Mouse (Mus musculus) stomach, postnatal 0 days (tissue): ENCODE results near the gene Casq1. TPM values are rescaled to one million over a fixed set of nuclear protein-coding genes. Genes with fewer than 3 reads are reported as not detected.

Experiments
- ATAC-seq: fragments of 200-750 bp; cut with Nextera tagmentation; 2 replicates; pipeline ENCODE4 v1.8.0; 2017; ENCODE audit not compliant: low FRiP score, low TSS enrichment
- DNase-seq: peaks from one replicate; pipeline ENCODE4 v3.0.0-alpha.2; 2016; ENCODE audit warnings: low spot score
- H3K27ac ChIP-seq: fragments of 300-500 bp; sonication (generic); replicated peaks from 2 replicates; pipeline ENCODE4 v1.5.1; 2014; ENCODE audit warnings: mild to moderate bottlenecking, control low read depth
- H3K27me3 ChIP-seq: fragments of 300-500 bp; sonication (generic); 2 replicates; pipeline ENCODE4 v1.6.1; 2014; ENCODE audit warnings: low read length; ENCODE audit not compliant: control insufficient read depth, insufficient read depth
- H3K36me3 ChIP-seq: fragments of 300-500 bp; sonication (generic); 2 replicates; pipeline ENCODE4 v1.6.1; 2014; ENCODE audit warnings: low read length, mixed read lengths; ENCODE audit not compliant: control insufficient read depth, insufficient read depth
- H3K4me1 ChIP-seq: fragments of 300-500 bp; sonication (generic); replicated peaks from 2 replicates; pipeline ENCODE4 v1.6.1; 2014; ENCODE audit warnings: antibody characterized with exemption; ENCODE audit not compliant: control insufficient read depth, insufficient read depth
- H3K4me2 ChIP-seq: fragments of 300-500 bp; sonication (generic); replicated peaks from 2 replicates; pipeline ENCODE4 v1.6.1; 2014; ENCODE audit warnings: low read depth, mild to moderate bottlenecking, control low read depth, moderate library complexity
- H3K4me3 ChIP-seq: fragments of 300-500 bp; sonication (generic); 2 replicates; pipeline ENCODE4 v1.5.1; 2014; ENCODE audit warnings: low read depth, low read length, control low read depth
- H3K9ac ChIP-seq: fragments of 300-500 bp; sonication (generic); 2 replicates; pipeline ENCODE4 v1.6.1; 2014; ENCODE audit warnings: mild to moderate bottlenecking, low read length, control low read depth, mixed read lengths
- H3K9me3 ChIP-seq: fragments of 300-500 bp; sonication (generic); 2 replicates; pipeline ENCODE4 v1.6.1; 2016; ENCODE audit warnings: low read length; ENCODE audit not compliant: control insufficient read depth
- CTCF ChIP-seq: IDR thresholded peaks from 2 replicates; pipeline ENCODE4 v1.5.1; 2016; ENCODE audit warnings: antibody characterized with exemption, low read depth, mild to moderate bottlenecking, moderate library complexity
- EP300 ChIP-seq: optimal IDR thresholded peaks from 2 replicates; pipeline ENCODE3; 2016; ENCODE audit warnings: antibody characterized with exemption
- WGBS: fragments of 180-500 bp; shearing (Covaris S2); extraction: QIAGEN DNeasy Blood & Tissue Kit; methylation state at CpG from one replicate; pipeline ENCODE4 v1.1.7; 2014; 5-methylcytosine and 5-hydroxymethylcytosine counted together
- polyA plus RNA-seq: library from polyadenylated mRNA; unstranded; fragments of >200 nt; fragmentation: Nextera tagmentation; extraction: Ambion mirVana; gene quantifications from 2 replicates; pipeline ENCODE4 v1.2.1, GENCODE M21; 2015

Gene Casq1
- polyA plus RNA-seq, 1 experiment from 2014 or later = 9.8 TPM

- 94% methylated on average over 21 of the region's 21 CpGs for WGBS
- Histone ChIP-seq H3K9ac (no peak overlapping the region), H3K27me3 (no peaks in the 10 kb centered on the region), H3K4me1 (no peaks in the 10 kb centered on the region), H3K4me2 (no peak overlapping the region), H3K4me3 (no peak overlapping the region), H3K36me3 (peaks cover 42% of the 10 kb centered on the region), H3K27ac (no peak overlapping the region), H3K9me3 (no peaks in the 10 kb centered on the region)
- DNase-seq = no peak
- ATAC-seq = no peak
- TF ChIP-seq EP300 = no peak
- no peak for TF ChIP-seq CTCF
These were observed 47.3 kb downstream of the Casq1 start for GRCm38 (mm10) chr1:172172381-172172780.

DNA sequence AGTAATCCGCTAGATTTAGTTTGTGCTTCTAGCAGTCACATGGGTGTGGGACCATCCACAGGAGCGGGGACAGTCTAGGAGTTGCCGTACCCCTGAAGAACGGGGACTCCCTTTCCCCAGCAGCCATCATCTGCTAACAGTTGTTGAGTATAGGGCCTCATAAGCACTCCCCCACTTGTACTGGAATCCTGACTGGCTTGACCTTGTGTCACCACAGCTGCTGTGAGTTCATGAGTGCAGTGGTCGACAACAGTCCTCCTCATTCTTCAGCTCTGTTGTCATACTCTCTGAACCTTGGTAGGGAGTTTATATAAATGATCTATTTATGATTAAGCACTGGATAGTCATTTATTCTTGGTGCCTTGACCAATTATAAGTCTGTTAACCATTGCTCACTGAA, 49.9 kb downstream of the Casq1 start:
- ATAC-seq (no peak), DNase-seq (no peak)
- H3K36me3 ChIP-seq = peaks cover 41% of the 10 kb centered on the region
- TF ChIP-seq EP300 (no peak), CTCF (no peak)
- no peak overlapping the region for H3K4me2 ChIP-seq
- H3K4me3 ChIP-seq = no peak overlapping the region
- no peak overlapping the region for H3K27ac ChIP-seq
- no peaks in the 10 kb centered on the region for H3K9me3 ChIP-seq
- no peaks in the 10 kb centered on the region for H3K27me3 ChIP-seq
- H3K9ac ChIP-seq = no peak overlapping the region
- no peaks in the 10 kb centered on the region for H3K4me1 ChIP-seq
- WGBS = 96% methylated on average over 5 of the region's 5 CpGs

- Histone ChIP-seq H3K27ac (no peak overlapping the region), H3K9me3 (no peaks in the 10 kb centered on the region), H3K9ac (no peak overlapping the region), H3K27me3 (no peaks in the 10 kb centered on the region), H3K4me2 (no peak overlapping the region), H3K36me3 (peaks cover 34% of the 10 kb centered on the region), H3K4me3 (no peak overlapping the region), H3K4me1 (no peaks in the 10 kb centered on the region)
- TF ChIP-seq CTCF (no peak), EP300 (no peak)
- DNase-seq = no peak
- ATAC-seq = no peak
- WGBS = 91% methylated on average over 5 of the region's 5 CpGs
These were observed 51.8 kb downstream of the Casq1 start for GRCm38 (mm10) chr1:172167911-172168310.

DNA sequence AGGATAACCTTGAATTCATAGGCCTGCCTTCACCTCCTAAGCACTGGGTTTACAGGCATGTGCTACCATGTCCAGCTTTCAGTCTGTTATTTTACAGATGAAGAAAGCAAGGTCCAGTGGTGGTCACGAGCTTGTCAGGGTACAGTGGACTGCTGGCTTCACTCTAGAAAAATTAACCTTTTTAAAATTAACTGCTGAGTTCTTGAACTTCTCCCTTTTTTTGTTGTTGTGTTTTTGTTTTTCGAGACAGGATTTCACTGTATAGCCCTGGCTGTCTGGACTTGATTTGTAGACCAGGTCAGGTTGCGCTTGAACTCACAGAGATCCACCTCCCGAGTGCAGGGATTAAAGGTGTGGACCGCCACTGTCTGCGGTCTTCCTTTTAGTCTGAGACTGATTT, 56.7 kb downstream of the Casq1 start:
- DNase-seq (no peak), ATAC-seq (no peak)
- WGBS = 84% methylated on average over 6 of the region's 6 CpGs

GRCm38 (mm10) chr1:172162009-172162408, 57.7 kb downstream of the Casq1 start:
- TF ChIP-seq CTCF (peak; percentile 75), EP300 (no peak)
- 83% methylated on average over 1 of the region's 1 CpGs for WGBS
- Histone ChIP-seq H3K4me1 (no peaks in the 10 kb centered on the region), H3K9ac (no peak overlapping the region), H3K4me2 (no peak overlapping the region), H3K27ac (no peak overlapping the region), H3K4me3 (no peak overlapping the region), H3K9me3 (no peaks in the 10 kb centered on the region), H3K36me3 (peaks cover 7% of the 10 kb centered on the region), H3K27me3 (no peaks in the 10 kb centered on the region)
- ATAC-seq (no peak), DNase-seq (no peak)

More for the DNA sequence above, 56.7 kb downstream of the Casq1 start:
- no peak overlapping the region for H3K4me2 ChIP-seq
- no peak overlapping the region for H3K4me3 ChIP-seq
- H3K27ac ChIP-seq = no peak overlapping the region
- TF ChIP-seq EP300 = no peak
- no peak for TF ChIP-seq CTCF
- H3K9ac ChIP-seq = no peak overlapping the region
- no peaks in the 10 kb centered on the region for H3K27me3 ChIP-seq
- no peaks in the 10 kb centered on the region for H3K9me3 ChIP-seq
- peaks cover 11% of the 10 kb centered on the region for H3K36me3 ChIP-seq
- H3K4me1 ChIP-seq = no peaks in the 10 kb centered on the region

DNA sequence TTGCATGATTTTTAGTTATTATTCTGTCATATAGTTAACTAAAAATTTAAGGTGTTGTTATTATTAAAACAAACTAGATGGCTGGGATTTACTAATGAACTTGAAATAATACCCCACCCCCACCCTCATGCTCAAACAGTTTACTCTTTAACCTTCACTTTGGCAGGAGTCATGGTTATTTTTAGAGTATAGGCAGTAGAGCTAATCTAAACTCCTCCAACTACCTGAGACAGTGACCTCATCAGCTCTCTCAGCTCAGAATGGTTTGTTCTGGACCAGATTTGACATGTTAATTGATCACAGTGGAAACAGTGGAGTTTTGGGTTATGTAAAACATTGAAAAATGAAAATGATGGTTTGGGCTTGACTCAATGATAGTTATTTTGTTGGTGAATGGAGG, 59.2 kb downstream of the Casq1 start:
- Histone ChIP-seq H3K9ac (no peak overlapping the region), H3K4me1 (no peaks in the 10 kb centered on the region), H3K27me3 (no peaks in the 10 kb centered on the region), H3K4me2 (no peak overlapping the region), H3K27ac (no peak overlapping the region), H3K9me3 (no peaks in the 10 kb centered on the region), H3K4me3 (no peak overlapping the region), H3K36me3 (0 out of 2 replicates have a peak, but pooled peaks cover 2% of the 10 kb centered on the region)
- TF ChIP-seq CTCF (no peak), EP300 (no peak)
- DNase-seq (no peak), ATAC-seq (peak; percentile 59; the same call in 1 of the 2 replicates)
